Mouse (Mus musculus): Measurements from ENCODE around the gene Lrrc36.

Gene Lrrc36

DNA sequence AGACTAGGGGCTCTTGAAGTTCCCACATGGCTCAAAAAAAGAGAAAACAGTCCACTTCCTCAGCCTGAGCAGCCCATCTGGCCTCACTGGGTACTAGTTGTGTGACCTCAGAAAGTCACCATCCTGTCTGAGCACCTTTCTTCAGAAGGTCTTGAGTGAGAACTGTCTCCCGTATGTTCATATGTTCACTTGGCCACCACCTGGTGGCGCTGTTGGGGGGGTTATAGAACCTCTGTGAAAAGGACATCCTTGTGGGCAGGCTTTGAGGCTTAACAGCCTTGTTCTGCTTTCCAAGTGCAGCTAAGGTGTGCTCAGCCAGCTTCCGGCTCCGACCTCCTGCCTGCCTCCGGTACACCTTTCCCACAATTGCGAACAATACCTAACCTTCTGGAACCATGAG is 68.1 kb downstream of the Lrrc36 start:
- no peak for DNase-seq (ENCODE audit: extremely low spot score, low read depth, low spot score)

DNA sequence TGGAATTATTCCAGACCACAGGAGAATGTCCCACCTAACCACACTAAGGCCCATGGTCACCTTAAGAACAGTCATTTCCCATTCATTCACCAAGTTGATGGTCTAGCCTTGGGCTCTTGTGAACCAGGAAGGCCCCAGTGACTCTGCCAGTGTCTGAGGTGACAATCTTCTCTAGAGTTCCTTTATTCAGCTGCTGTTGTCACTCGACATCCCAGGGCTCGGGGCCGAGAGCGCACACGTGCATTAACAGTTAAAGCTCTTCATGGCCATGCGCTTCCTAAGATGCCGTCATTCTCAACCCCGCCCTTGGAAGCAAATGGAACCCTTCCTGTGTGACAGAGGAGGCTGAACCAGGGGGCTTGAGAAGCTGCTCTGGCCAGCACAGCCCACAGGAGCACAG is 68.8 kb downstream of the Lrrc36 start:
- DNase-seq (ENCODE audit: extremely low spot score, low read depth, low spot score) = no peak

GRCm38 (mm10) chr8:105483212-105484029 is 70.0 kb downstream of the Lrrc36 start:
- DNase-seq (ENCODE audit: extremely low spot score, low read depth, low spot score) = no peak

DNA sequence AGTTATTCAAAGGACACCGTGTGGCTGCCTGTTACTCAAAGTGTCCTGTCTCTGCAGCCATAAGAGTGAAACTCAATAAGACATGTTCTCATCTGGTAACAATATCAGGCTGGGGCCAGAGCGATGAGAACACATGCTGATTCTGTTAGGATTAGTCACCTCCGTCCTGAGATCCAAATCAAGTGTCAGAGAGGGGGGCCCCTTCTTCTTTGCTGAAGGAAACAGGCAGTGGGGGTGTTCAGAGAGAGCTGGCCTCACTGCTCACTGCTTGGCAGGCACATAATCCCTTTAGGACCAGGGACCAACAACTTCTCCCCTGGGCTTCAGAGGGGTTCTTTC is 70.6 kb downstream of the Lrrc36 start:
- no peak for DNase-seq (ENCODE audit: extremely low spot score, low read depth, low spot score)

DNA sequence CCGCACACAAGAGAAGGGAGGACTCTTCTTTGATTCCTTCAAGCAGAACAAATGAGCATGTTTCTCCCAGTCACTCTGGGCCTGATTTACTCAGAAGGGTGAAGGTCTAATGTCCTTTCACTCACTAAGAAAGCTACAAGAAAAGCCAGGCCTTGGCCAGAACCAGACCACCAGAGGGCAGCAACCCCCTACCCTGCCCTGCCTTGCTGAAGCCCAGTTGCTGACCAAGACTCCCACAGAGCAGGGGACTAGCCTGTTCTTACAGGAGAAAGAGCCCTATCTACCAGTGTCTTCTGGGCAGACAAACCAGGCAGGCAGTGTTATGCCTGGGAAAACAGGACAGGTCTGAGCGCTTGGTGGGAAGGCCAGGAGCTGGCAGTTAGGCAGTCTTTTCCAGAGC is 71.0 kb downstream of the Lrrc36 start:
- DNase-seq (ENCODE audit: extremely low spot score, low read depth, low spot score) = no peak

- DNase-seq (ENCODE audit: extremely low spot score, low read depth, low spot score) = no peak
These were observed 74.7 kb downstream of the Lrrc36 start for GRCm38 (mm10) chr8:105488082-105488481.

- DNase-seq (ENCODE audit: extremely low spot score, low read depth, low spot score) = no peak
These were observed 75.9 kb downstream of the Lrrc36 start for GRCm38 (mm10) chr8:105489281-105489680.

- DNase-seq (ENCODE audit: extremely low spot score, low read depth, low spot score) = no peak
These were observed 80.1 kb downstream of the Lrrc36 start for GRCm38 (mm10) chr8:105493495-105493894.

GRCm38 (mm10) chr8:105494566-105494965 is 81.2 kb downstream of the Lrrc36 start:
- no peak for DNase-seq (ENCODE audit: extremely low spot score, low read depth, low spot score)

- DNase-seq (ENCODE audit: extremely low spot score, low read depth, low spot score) = no peak
These were observed 82.3 kb downstream of the Lrrc36 start for GRCm38 (mm10) chr8:105495350-105496302.

- DNase-seq (ENCODE audit: extremely low spot score, low read depth, low spot score) = no peak
These were observed 83.2 kb downstream of the Lrrc36 start, which contains the start of gene Zdhhc1 for GRCm38 (mm10) chr8:105496439-105497180. Zdhhc1 (minus strand) TSS chr8:105496902.

GRCm38 (mm10) chr8:105499787-105500186 is 86.4 kb downstream of the Lrrc36 start:
- no peak for DNase-seq (ENCODE audit: extremely low spot score, low read depth, low spot score)

DNA sequence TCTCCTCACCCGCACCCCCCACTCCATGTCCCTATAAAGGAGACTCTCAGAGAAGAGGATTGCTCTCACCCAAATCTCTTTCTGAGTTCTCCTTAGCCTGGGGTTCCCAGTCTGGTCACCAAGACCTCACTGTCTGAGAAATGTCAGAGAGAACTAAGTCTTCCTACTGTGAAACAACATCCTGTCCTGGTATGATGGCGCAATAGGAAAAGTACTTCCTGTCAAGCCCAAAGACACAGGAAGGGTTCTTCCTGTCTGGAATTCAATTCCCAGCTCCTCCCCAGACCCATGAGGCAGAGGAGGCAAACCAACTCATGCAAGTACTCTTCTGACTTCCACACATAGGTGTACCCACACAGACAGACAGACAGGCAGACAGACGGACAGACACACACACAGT is 91.2 kb downstream of the Lrrc36 start:
- no peak for DNase-seq (ENCODE audit: extremely low spot score, low read depth, low spot score)

- no peak for DNase-seq (ENCODE audit: extremely low spot score, low read depth, low spot score)
These were observed 93.6 kb downstream of the Lrrc36 start for GRCm38 (mm10) chr8:105506977-105507376.

DNA sequence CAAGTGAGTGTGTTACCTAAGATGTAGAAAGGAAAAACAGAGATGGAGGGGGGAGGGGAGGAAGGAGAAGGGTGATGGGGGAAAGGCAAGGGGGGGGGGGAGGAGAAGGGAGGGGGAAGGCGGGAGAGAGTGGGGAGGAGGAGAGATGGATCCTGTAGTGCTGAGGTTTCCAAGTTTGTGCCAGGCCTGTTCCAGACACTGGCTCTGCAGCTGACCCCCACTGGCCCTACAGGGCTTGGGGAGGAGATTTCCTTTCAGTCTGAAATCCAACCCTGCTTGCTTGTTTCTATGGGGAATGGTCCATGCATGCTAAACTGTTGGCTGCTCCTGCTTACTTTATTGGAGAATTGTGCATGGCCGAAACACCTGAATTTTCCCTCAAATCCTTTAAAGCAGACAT is 95.4 kb downstream of the Lrrc36 start:
- no peak for DNase-seq (ENCODE audit: extremely low spot score, low read depth, low spot score)

GRCm38 (mm10) chr8:105509997-105510735 is 96.8 kb downstream of the Lrrc36 start:
- no peak for DNase-seq (ENCODE audit: extremely low spot score, low read depth, low spot score)
